Mouse (Mus musculus) cerebellum, adult 18-20 months (tissue): ENCODE data around the gene Add2.

Experiments
- DNase-seq, 2 experiments: peaks; one replicate each; pipeline ENCODE4 v3.0.0; 2021

Add2 gene

DNA sequence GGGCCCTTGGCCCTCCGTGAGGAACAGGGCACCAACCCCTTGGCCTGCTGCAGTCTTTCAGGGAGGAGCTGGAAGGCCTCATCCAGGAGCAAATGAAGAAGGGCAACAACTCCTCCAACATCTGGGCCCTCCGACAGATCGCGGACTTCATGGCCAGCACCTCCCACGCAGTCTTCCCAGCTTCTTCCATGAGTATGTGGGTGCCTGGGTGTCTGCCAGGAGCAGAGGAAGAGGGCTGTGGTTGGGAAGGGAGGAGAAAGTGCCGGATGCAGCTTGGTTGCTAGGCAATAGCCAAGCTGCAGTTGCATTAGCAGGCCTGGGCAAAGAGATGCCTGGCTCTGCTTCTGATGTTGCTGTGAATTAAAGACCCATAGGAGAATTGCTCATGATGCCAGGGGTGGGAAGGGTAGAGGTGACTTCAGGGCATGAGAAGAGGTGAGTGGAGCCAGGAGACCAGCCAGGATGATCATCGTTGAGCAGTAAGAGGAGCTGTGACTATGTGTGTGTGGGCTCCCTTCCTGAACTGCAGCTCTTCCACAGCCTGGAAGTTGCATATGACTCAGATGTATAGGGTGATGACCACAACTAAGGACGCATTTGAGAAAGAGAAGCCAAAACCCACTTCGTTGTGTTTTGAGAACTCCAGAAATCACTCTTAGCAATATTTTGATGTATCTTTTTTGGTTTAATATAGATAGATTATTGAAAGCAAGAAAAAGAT lies 58.5 kb downstream of the Add2 start:
- DNase-seq = no peak

DNA sequence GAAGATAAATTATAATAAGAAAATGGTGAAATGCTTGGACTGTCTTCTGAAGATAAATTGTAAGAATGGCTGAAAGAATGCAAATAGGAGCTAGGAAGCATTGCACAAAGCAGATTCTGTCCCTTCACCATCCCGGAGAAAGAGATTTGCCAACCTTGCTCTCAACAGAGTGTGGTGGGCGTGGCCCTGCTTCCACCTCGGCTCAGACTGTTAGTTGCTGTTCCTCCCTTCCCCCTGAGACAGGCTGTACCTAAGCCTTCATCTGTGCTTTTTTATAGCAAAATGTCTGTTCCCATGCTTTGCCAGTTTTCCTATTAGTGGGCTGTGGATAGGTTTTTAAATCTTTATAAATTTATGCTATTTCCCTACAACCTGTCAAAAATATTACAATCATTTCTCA lies 59.3 kb downstream of the Add2 start:
- no peak for DNase-seq

GRCm38 (mm10) chr6:86094202-86094838 lies 65.8 kb downstream of the Add2 start:
- no peak for DNase-seq

GRCm38 (mm10) chr6:86095518-86095917 lies 67.0 kb downstream of the Add2 start:
- DNase-seq = no peak

GRCm38 (mm10) chr6:86096733-86097132 lies 68.3 kb downstream of the Add2 start:
- no peak for DNase-seq

- no peak for DNase-seq
Observed at GRCm38 (mm10) chr6:86097155-86097554, 68.7 kb downstream of the Add2 start.

- no peak for DNase-seq
Observed at GRCm38 (mm10) chr6:86099003-86099402, 70.5 kb downstream of the Add2 start.

GRCm38 (mm10) chr6:86101451-86101850 lies 73.0 kb downstream of the Add2 start:
- DNase-seq = no peak

DNA sequence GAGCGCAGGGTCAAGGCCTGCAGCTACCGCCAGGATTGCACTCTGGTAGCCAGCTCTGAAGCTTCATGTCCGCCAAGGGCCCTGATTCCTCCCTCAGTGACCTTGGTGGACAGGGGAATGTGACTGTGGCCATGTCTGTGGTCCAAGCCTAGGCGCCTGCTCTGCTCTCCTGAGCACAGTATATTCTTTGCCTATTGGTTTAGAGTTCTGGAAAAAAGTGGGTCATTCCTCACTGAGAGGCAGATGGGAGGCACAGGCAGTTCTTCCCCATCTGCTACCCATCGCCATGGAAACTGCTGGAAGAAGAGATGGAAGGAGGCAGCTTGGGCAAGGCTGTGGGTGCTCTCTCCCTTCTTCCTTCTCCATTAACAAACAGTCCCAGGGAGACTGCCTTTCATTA lies 74.4 kb downstream of the Add2 start:
- DNase-seq = peak; percentile 69 to 79

- no peak for DNase-seq
Observed at GRCm38 (mm10) chr6:86103614-86104013, 75.1 kb downstream of the Add2 start.

DNA sequence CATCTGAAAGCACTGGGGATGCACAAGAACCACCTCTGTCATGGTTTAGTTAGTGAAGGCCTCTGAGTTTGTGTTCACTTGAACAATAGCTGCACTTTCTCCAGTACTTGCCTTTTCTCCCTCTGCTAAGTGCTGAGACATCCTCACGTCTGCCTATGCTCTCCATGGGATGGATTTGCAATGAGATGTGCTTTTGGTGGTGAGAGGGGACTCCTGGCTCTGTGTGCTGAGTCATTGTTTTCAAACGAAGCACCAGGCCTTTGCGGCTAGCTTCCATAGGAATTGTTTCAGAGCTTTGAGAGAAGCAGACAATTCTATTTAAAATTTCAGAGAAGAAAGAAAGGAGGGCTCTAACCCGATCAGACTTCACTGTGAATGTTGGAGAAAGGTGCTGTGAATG lies 76.2 kb downstream of the Add2 start:
- no peak for DNase-seq

DNA sequence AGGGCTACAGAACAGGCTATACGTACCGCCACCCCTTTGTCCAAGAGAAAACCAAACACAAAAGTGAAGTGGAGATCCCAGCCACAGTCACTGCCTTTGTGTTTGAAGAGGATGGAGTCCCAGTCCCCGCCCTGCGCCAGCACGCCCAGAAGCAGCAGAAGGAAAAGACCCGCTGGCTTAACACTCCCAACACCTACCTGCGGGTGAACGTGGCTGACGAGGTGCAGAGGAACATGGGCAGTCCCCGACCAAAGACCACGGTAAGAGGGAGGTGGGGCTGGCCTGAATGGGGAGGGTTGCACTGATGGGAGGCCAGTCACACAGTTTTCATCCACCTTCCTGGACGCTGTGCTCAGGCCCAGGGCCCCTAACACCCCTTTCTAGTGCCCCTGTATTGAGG lies 77.6 kb downstream of the Add2 start:
- no peak for DNase-seq

DNA sequence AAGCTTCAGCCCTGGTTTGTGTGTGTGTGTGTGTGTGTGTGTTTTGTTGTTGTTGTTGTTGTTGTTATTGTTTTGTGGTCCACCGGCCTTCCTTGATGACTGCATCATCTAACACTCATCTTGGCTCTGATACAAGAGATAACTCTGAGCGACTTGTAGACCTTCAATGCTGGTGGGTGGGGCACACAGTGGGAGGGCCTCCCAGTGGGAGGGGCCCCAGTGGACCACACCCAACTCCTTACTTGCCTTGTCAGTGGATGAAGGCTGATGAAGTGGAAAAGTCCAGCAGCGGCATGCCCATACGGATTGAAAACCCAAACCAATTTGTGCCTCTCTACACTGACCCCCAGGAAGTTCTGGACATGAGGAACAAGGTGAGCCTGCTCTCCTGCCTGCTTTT lies 78.6 kb downstream of the Add2 start:
- DNase-seq = no peak

DNA sequence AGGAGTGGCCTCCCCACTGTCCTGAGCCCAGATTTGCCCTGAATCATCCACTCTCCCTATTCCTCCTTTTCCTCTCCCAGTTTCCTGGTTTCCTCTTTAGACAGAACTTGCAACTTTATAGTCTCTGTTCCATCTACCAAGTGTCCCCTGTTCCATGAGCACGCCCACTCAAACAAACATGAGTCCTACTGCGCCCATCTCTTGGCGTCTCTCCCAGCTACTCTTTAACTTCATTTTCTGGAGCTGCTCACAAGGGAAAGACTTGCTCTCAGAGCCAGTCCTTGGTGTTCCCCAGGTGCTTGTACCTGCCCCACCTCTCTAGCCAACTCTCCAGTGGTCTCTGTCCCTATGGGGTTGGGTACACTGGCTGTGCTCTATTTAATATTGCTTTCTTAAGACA lies 87.4 kb downstream of the Add2 start:
- no peak for DNase-seq

- DNase-seq = no peak
Observed at GRCm38 (mm10) chr6:86123057-86123456, 94.6 kb downstream of the Add2 start.

GRCm38 (mm10) chr6:86125761-86126160 lies 97.3 kb downstream of the Add2 start:
- no peak for DNase-seq

- peak in 1 of 2 experiments; percentile 60 for DNase-seq
Observed at GRCm38 (mm10) chr6:86126953-86127581, 98.6 kb downstream of the Add2 start.

DNA sequence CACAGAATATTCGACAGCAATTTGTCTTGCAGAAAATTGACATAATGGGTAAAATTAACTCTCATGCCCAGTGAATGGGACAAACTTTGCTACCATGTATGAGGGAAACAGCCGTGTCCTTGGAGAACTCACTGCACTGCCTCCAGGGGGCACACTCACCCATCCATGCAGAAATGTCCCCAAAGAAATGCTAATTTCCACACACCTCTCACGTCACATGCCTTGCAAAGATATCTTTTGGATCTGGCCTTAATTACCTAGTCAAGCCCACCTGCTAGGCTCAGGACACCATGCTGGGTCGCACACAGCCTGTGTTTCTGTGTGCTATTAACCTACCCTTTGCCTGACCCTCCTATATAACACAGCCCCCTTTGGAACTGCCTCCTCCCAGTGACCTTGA lies 100.0 kb downstream of the Add2 start:
- DNase-seq = no peak

- DNase-seq = no peak
Observed at GRCm38 (mm10) chr6:86129872-86130498, 101.5 kb downstream of the Add2 start.

GRCm38 (mm10) chr6:86133882-86134281 lies 105.4 kb downstream of the Add2 start:
- no peak for DNase-seq

DNA sequence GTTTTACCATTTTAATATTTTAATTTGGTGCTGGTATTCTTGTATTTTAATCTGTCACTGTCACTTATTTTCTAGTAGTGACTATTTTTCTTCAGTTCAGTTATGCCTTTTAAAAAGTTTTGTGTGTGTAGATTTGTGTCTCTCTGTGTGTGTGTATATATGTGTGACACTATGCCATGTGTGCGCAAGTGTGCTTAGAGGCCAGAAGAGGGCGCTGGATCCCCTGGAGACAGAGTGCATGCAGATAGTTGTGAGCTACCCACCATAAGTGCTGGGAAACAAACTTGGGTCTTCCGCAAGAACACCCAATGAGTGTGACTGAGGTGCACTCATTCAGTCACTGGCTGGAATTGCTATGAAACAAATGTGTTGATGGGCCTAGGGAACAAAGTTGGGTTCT lies 107.7 kb downstream of the Add2 start:
- DNase-seq = no peak

GRCm38 (mm10) chr6:86141284-86141683 lies 112.8 kb downstream of the Add2 start:
- no peak for DNase-seq

DNA sequence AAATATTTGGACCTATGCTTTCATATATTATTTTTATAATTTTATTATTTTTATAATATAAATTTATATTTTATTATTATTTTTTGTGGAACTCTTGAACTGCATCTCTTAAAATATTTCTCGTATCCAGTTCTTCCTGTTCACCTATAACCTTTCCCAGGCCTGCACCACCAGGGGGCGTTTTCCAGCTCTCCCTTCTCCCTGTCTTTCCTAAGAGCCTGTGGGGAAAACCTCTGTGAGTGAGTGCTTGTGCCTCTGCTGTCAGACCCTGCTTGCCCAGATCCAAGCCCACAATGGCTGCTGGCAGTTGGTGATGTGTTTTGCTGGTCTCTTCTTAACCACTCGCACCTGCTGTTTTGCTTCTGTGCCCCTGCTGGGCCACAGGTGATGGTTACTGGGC lies 113.3 kb downstream of the Add2 start:
- DNase-seq = peak; percentile 66 to 77

DNA sequence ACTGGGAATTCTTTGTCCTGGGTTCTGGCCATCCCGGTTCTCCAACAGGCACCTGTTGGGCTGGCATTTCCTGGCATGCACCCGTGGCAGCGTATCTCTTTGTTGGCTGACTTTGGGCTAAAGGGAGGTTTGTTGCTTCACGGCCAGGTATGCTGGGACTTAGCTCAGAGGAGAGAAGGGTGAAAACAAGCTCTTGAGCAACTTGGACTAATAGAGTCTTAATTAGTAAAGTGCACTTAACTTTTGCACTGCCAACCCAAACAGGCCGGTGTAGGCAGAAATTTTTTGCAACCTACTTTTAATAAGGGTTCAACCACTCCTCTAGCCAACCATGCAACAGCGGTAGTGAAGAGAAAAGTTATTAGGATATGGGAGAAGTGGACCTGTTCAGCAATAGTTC lies 116.5 kb downstream of the Add2 start:
- DNase-seq = no peak
